Mouse (Mus musculus): ENCODE results near the gene Pdpr. TPM values are rescaled to one million over a fixed set of nuclear protein-coding genes. Genes with fewer than 3 reads are reported as not detected.

Pdpr gene
- polyA plus RNA-seq, 1 experiment from 2014 or later: 11.5 TPM

Other genes starting within 250 kb of the Pdpr start
- 67.1 and 70.0 TPM in 2 replicates for gene Cog4, start 248.0 kb upstream of the Pdpr start, polyA plus RNA-seq (2015; fragmentation: Nextera tagmentation; extraction: Ambion mirVana)
- 121 TPM in 2 replicates for gene Sf3b3, start 247.8 kb upstream of the Pdpr start, polyA plus RNA-seq (2015; fragmentation: Nextera tagmentation; extraction: Ambion mirVana)
- gene Fuk, start 192.1 kb upstream of the Pdpr start, polyA plus RNA-seq (2015; fragmentation: Nextera tagmentation; extraction: Ambion mirVana): 8.5 and 8.7 TPM in 2 replicates
- 24.5 and 25.8 TPM in 2 replicates for gene St3gal2, start 174.7 kb upstream of the Pdpr start, polyA plus RNA-seq (2015; fragmentation: Nextera tagmentation; extraction: Ambion mirVana)
- 13.0 and 13.5 TPM in 2 replicates for gene Ddx19a, start 96.8 kb upstream of the Pdpr start, polyA plus RNA-seq (2015; fragmentation: Nextera tagmentation; extraction: Ambion mirVana)
- 8.2 and 8.9 TPM in 2 replicates for gene Ddx19b, start 62.9 kb upstream of the Pdpr start, polyA plus RNA-seq (2015; fragmentation: Nextera tagmentation; extraction: Ambion mirVana)
- gene Aars, start 61.5 kb upstream of the Pdpr start, polyA plus RNA-seq (2015; fragmentation: Nextera tagmentation; extraction: Ambion mirVana): 68.8 and 69.6 TPM in 2 replicates
- gene Exosc6, start 38.3 kb upstream of the Pdpr start, polyA plus RNA-seq (2015; fragmentation: Nextera tagmentation; extraction: Ambion mirVana): not detected in 2 replicates
- gene Clec18a, start 2.2 kb upstream of the Pdpr start, polyA plus RNA-seq (2015; fragmentation: Nextera tagmentation; extraction: Ambion mirVana): 0.60 and 0.79 TPM in 2 replicates
- gene Glg1, start 164.6 kb downstream of the Pdpr start, polyA plus RNA-seq (2015; fragmentation: Nextera tagmentation; extraction: Ambion mirVana): 61.8 and 70.8 TPM in 2 replicates
- gene Rfwd3, start 205.6 kb downstream of the Pdpr start, polyA plus RNA-seq (2015; fragmentation: Nextera tagmentation; extraction: Ambion mirVana): 34.3 and 34.9 TPM in 2 replicates
- 0.33 and 0.56 TPM in 2 replicates for gene Mlkl, start 243.5 kb downstream of the Pdpr start, polyA plus RNA-seq (2015; fragmentation: Nextera tagmentation; extraction: Ambion mirVana)

Measured in forebrain, embryonic 15.5 days (tissue).